Mouse (Mus musculus) midbrain, embryonic 14.5 days (tissue): ENCODE data around the gene Cxxc4. TPM values are rescaled to one million over a fixed set of nuclear protein-coding genes. Genes with fewer than 3 reads are reported as not detected.

Experiments
- ATAC-seq: fragments of 200-750 bp; cut with Nextera tagmentation; 2 replicates; pipeline ENCODE4 v1.8.0; 2017; ENCODE audit warnings: moderate number of reproducible peaks, moderate library complexity; ENCODE audit not compliant: low FRiP score, low TSS enrichment
- DNase-seq: peaks from one replicate; pipeline ENCODE4 v3.0.0-alpha.2; 2015
- H3K27ac ChIP-seq: fragments of 300-500 bp; sonication (generic); replicated peaks from 2 replicates; pipeline ENCODE4 v1.5.1; 2014; ENCODE audit warnings: mild to moderate bottlenecking, low read depth, low read length, moderate library complexity
- H3K27me3 ChIP-seq: fragments of 300-500 bp; sonication (generic); 2 replicates; pipeline ENCODE4 v1.6.1; 2014; ENCODE audit warnings: low read length, control low read depth, mixed read lengths; ENCODE audit not compliant: control insufficient read depth, insufficient read depth
- H3K36me3 ChIP-seq: fragments of 300-500 bp; sonication (generic); 2 replicates; pipeline ENCODE4 v1.6.1; 2014; ENCODE audit warnings: low read length, control low read depth; ENCODE audit not compliant: control insufficient read depth, insufficient read depth
- H3K4me1 ChIP-seq: fragments of 300-500 bp; sonication (generic); 2 replicates; pipeline ENCODE4 v1.6.1; 2014; ENCODE audit warnings: mild to moderate bottlenecking, antibody characterized with exemption, low read length, control low read depth; ENCODE audit not compliant: control insufficient read depth, insufficient read depth
- H3K4me2 ChIP-seq: fragments of 300-500 bp; sonication (generic); 2 replicates; pipeline ENCODE4 v1.6.1; 2014; ENCODE audit warnings: mild to moderate bottlenecking, low read length, moderate library complexity
- H3K4me3 ChIP-seq: fragments of 300-500 bp; sonication (generic); replicated peaks from 2 replicates; pipeline ENCODE4 v1.5.1; 2014; ENCODE audit warnings: low read depth, low read length
- H3K9ac ChIP-seq: fragments of 300-500 bp; sonication (generic); replicated peaks from 2 replicates; pipeline ENCODE4 v1.6.1; 2014; ENCODE audit warnings: mild to moderate bottlenecking, low read length, moderate library complexity
- H3K9me3 ChIP-seq: fragments of 300-500 bp; sonication (generic); 2 replicates; pipeline ENCODE4 v1.6.1; 2016; ENCODE audit warnings: low read length, control low read depth, mixed read lengths; ENCODE audit not compliant: control insufficient read depth
- WGBS: fragments of 180-500 bp; shearing (Covaris S2); extraction: QIAGEN DNeasy Blood & Tissue Kit; methylation state at CpG from one replicate; pipeline ENCODE4 v1.1.7; 2014; 5-methylcytosine and 5-hydroxymethylcytosine counted together
- polyA plus RNA-seq: library from polyadenylated mRNA; unstranded; fragments of >200 nt; fragmentation: Nextera tagmentation; extraction: Ambion mirVana; gene quantifications from 2 replicates; pipeline ENCODE4 v1.2.1, GENCODE M21; 2014

The Cxxc4 gene
- polyA plus RNA-seq, 1 experiment from 2014 or later, result 58.3 TPM

DNA sequence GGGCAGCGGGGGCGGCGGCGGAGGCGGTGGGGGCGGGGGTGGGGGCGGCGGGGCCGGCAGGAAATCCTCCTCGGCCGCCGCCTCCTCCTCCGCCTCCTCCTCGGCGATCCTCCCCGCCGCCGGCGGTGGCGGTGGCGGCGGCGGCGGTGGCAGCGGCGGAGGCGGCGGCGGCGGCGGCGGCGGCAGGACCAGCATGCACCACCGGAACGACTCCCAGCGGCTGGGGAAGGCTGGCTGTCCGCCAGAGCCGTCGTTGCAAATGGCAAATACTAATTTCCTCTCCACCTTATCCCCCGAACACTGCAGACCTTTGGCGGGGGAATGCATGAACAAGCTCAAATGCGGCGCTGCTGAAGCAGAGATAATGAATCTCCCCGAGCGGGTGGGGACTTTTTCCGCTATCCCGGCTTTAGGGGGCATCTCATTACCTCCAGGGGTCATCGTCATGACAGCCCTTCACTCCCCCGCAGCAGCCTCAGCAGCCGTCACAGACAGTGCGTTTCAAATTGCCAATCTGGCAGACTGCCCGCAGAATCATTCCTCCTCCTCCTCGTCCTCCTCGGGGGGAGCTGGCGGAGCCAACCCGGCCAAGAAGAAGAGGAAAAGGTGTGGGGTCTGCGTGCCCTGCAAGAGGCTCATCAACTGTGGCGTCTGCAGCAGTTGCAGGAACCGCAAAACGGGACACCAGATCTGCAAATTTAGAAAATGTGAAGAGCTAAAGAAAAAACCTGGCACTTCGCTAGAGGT, 3.9 kb downstream of the Cxxc4 start:
- H3K27ac ChIP-seq, result peak overlapping the region; percentile 100
- H3K4me2 ChIP-seq, result peak overlapping the region; percentile 89
- H3K9me3 ChIP-seq, result no peaks in the 10 kb centered on the region
- peaks cover 27% of the 10 kb centered on the region for H3K4me1 ChIP-seq
- H3K4me3 ChIP-seq, result peak overlapping the region; percentile 75
- H3K36me3 ChIP-seq, result 0 out of 2 replicates have a peak, but pooled peaks cover 6% of the 10 kb centered on the region
- 1% methylated on average over 30 of the region's 61 CpGs for WGBS
- H3K27me3 ChIP-seq, result no peaks in the 10 kb centered on the region
- H3K9ac ChIP-seq, result peak overlapping the region; percentile 95
- peak; percentile 92 for DNase-seq
- peak; percentile 61 for ATAC-seq

DNA sequence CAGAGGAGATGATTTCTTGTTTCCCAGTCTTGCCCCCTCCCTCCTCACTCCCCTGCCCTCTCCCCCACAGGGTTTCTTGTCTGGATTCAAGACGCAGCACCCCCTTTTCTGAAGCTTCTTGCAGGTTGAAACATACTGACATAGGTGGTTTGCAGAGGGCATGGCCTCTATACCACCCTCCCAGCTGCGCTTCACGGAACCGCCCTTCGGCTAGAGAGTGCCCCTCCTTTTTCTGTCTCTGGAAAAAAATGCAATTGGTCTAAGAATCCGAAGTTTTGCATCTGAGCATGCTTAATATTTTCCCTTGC, 4.4 kb downstream of the Cxxc4 start:
- H3K4me2 ChIP-seq, result peak overlapping the region; percentile 89
- no peak for ATAC-seq
- no peaks in the 10 kb centered on the region for H3K27me3 ChIP-seq
- peak overlapping the region; percentile 75 for H3K4me3 ChIP-seq
- 0 out of 2 replicates have a peak, but pooled peaks cover 6% of the 10 kb centered on the region for H3K36me3 ChIP-seq
- H3K4me1 ChIP-seq, result peaks cover 27% of the 10 kb centered on the region
- no peaks in the 10 kb centered on the region for H3K9me3 ChIP-seq
- peak overlapping the region; percentile 95 for H3K9ac ChIP-seq
- WGBS, result 0% methylated on average over 6 of the region's 6 CpGs
- peak overlapping the region; percentile 100 for H3K27ac ChIP-seq
- DNase-seq, result peak; percentile 55

DNA sequence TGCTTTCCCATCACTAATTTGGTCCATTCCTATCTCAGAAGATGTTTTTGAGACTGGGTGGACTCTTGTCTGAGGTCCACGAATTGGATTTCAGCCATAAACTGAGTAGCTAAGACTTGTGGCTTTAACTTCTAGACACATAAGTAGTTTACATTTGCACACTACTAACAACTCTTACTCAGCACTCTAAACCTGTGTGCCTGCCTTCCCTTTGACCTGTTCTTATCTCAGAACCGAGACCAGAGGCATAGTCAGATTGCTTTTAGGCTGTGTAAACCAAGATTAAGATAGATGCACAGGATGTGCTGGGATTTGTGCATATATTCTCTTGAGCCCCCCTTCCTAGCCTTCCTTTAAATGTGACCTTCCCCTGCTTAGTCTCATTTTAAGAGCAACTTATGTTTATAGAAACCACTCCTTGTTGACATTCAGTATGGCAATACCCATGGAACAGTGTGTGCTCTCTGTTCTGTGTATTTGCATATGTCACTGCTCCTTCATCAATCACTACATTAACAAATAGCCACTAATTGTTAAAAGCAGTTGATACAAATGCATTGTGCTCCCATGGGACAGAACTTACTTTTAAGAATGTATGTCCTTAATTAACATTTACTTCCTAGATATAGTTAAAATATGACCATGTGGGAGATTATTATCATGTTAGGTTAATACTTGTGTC, 7.0 kb downstream of the Cxxc4 start:
- peaks cover 36% of the 10 kb centered on the region for H3K4me1 ChIP-seq
- no peak overlapping the region for H3K27ac ChIP-seq
- no peaks in the 10 kb centered on the region for H3K27me3 ChIP-seq
- H3K9me3 ChIP-seq, result no peaks in the 10 kb centered on the region
- WGBS, result 64% methylated on average over 2 of the region's 2 CpGs
- peak overlapping the region; percentile 75 for H3K4me3 ChIP-seq
- no peak for DNase-seq
- no peak for ATAC-seq
- H3K4me2 ChIP-seq, result peak overlapping the region; percentile 89
- H3K9ac ChIP-seq, result no peak overlapping the region
- H3K36me3 ChIP-seq, result 0 out of 2 replicates have a peak, but pooled peaks cover 6% of the 10 kb centered on the region

DNA sequence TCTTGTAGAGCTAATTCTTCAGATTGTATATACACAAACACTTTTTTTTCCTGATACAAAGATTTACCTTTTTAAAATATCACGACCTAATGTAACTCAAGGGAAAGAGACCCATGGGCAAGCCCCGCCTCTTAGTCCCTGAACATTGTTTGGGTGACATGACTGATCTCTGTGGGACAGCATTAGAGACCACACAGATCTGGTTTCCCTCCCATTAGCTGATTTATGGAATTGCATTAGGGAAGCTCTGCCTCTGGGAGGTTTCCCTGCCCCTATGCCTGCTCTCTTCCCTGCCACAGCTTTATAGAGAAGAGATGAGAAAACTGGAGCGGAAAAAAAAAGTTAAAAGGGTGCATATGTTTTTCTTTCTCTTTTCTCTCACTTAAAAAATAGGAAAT, 7.6 kb downstream of the Cxxc4 start:
- Histone ChIP-seq H3K27me3 (no peaks in the 10 kb centered on the region), H3K4me1 (peaks cover 39% of the 10 kb centered on the region), H3K27ac (no peak overlapping the region), H3K9me3 (no peaks in the 10 kb centered on the region), H3K4me2 (peak overlapping the region; percentile 89), H3K4me3 (no peak overlapping the region), H3K36me3 (0 out of 2 replicates have a peak, but pooled peaks cover 6% of the 10 kb centered on the region), H3K9ac (no peak overlapping the region)
- no peak for DNase-seq
- 22% methylated on average over 3 of the region's 3 CpGs for WGBS
- no peak for ATAC-seq

DNA sequence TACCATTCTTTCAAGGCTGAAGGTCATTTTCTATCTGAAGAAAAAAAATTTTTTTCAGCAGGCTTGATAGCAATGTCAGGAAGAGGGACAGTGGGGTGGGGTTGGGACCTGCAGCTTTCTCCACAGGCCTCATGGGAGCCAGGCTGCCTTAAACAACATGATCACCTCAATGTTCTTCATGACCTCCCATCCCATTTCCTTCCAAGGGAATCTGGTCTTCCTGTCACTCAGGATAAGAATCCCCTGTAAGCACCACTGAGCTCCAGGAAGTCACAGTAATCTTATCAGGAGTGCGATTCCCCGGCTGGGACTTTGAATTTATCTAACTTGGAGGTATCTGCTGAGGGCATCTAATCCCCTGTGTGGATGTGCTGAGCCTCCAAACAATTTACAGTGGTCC, 17.9 kb downstream of the Cxxc4 start:
- Histone ChIP-seq H3K4me1 (peaks cover 12% of the 10 kb centered on the region), H3K4me3 (no peak overlapping the region), H3K27me3 (no peaks in the 10 kb centered on the region), H3K27ac (no peak overlapping the region), H3K9ac (no peak overlapping the region), H3K4me2 (no peak overlapping the region), H3K36me3 (0 out of 2 replicates have a peak, but pooled peaks cover 7% of the 10 kb centered on the region), H3K9me3 (no peaks in the 10 kb centered on the region)
- 31% methylated on average over 2 of the region's 2 CpGs for WGBS
- DNase-seq (no peak), ATAC-seq (no peak)

DNA sequence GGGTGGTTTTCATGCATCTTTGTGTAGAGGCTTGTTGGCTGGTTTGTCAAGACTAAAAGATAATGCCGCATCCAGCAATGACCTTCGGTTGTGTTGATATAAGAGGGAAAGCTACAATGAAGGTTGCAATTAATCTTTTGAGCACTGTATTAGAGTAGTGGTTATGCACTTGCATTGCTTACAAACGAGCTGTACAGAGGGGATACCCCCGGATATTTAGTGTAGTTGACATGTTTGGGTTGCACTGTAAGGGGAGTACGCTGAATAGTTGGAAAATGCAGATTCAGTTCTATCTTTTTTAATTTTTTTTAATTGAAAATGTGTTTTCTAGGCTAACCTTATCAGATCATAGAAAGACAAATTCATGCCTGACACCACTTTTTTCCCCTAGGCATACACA, 22.4 kb downstream of the Cxxc4 start:
- Histone ChIP-seq H3K4me3 (no peak overlapping the region), H3K27ac (no peak overlapping the region), H3K9ac (no peak overlapping the region), H3K36me3 (0 out of 2 replicates have a peak, but pooled peaks cover 7% of the 10 kb centered on the region), H3K9me3 (no peaks in the 10 kb centered on the region), H3K4me1 (peaks cover 12% of the 10 kb centered on the region; the same call in 1 of the 2 replicates), H3K27me3 (no peaks in the 10 kb centered on the region), H3K4me2 (no peak overlapping the region)
- 64% methylated on average over 5 of the region's 5 CpGs for WGBS
- no peak for ATAC-seq
- DNase-seq, result no peak

DNA sequence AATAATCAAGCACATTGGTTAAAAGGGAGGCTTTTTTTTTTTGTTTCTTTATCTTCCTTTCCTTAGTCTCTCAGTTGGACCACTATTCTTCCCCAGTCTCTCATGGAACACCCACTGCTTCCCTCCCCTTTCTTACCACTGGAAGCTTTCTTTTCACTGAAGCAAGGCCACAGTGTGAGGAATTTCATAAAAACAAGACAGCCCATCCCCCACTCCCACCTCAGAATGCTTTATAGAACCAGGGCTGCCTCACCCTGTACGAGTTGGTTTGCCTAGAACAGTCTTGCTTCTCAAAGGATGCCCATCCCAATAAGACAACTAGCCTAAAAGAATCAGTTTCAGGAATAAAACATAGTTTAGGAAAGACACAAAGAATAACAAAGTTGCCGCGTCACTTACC, 23.0 kb downstream of the Cxxc4 start:
- ATAC-seq (no peak), DNase-seq (peak; percentile 57)
- WGBS, result 22% methylated on average over 3 of the region's 3 CpGs
- Histone ChIP-seq H3K4me1 (peaks cover 12% of the 10 kb centered on the region; the same call in 1 of the 2 replicates), H3K4me3 (no peak overlapping the region), H3K9ac (no peak overlapping the region), H3K27ac (no peak overlapping the region), H3K9me3 (no peaks in the 10 kb centered on the region), H3K36me3 (0 out of 2 replicates have a peak, but pooled peaks cover 6% of the 10 kb centered on the region), H3K4me2 (no peak overlapping the region), H3K27me3 (no peaks in the 10 kb centered on the region)

DNA sequence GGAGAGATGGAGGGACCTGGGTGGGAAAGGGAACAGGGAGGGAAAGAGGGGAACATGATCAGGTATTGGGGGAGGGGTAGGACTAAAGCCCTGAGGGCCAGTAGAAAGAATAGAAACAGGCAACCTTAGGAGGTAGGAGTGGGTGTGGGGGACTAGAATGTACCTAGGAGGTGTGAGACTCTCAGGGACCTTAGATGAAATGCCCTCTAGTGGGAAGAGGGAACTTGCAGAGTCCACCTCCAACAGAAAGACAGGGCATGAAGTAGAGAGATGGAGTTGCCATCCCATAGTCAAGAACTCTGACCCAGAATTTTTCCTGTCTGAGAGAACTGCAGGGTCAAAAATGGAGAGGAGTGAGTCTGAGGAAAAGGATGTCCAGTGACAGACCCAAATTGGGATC, 43.4 kb downstream of the Cxxc4 start:
- H3K27ac ChIP-seq, result no peak overlapping the region
- no peak for ATAC-seq

More for the DNA sequence above, 43.4 kb downstream of the Cxxc4 start:
- no peak for DNase-seq
- Histone ChIP-seq H3K9me3 (no peaks in the 10 kb centered on the region), H3K36me3 (no peaks in the 10 kb centered on the region), H3K4me1 (peaks cover 18% of the 10 kb centered on the region), H3K4me2 (no peak overlapping the region), H3K9ac (no peak overlapping the region), H3K4me3 (no peak overlapping the region), H3K27me3 (no peaks in the 10 kb centered on the region)
